Mouse (Mus musculus): ENCODE measurements around the gene Chac2.

GRCm38 (mm10) chr11:31000028-31000427 is 13.9 kb upstream of the Chac2 start:
- TF ChIP-seq POLR2A (IDR thresholded peaks at IDR 0.05; ENCODE audit: insufficient read depth, low read depth, low read length) = no peak
- no peak for TF ChIP-seq EP300 (IDR thresholded peaks at IDR 0.05; ENCODE audit: insufficient read depth, low read depth, low read length)
- no peak for TF ChIP-seq CTCF (IDR thresholded peaks at IDR 0.05)
